Mouse (Mus musculus) intestine, embryonic 15.5 days (tissue): Measurements from ENCODE around the gene Tead4. TPM values are rescaled to one million over a fixed set of nuclear protein-coding genes. Genes with fewer than 3 reads are reported as not detected.
"Not testable (repeated sequence)": the region's sequence is repeated elsewhere in the genome, so short reads cannot be mapped to it uniquely, and the experiment has no call there.

Experiments
- ATAC-seq: fragments of 200-750 bp; cut with Nextera tagmentation; 2 replicates; pipeline ENCODE4 v1.8.0; 2017; ENCODE audit warnings: moderate TSS enrichment, moderate library complexity
- H3K27ac ChIP-seq: fragments of 300-500 bp; sonication (generic); 2 replicates; pipeline ENCODE4 v1.5.1; 2015; ENCODE audit warnings: mild to moderate bottlenecking, inconsistent platforms
- H3K27me3 ChIP-seq: fragments of 300-500 bp; sonication (generic); replicated peaks from 2 replicates; pipeline ENCODE4 v1.6.1; 2015; ENCODE audit warnings: inconsistent platforms
- H3K36me3 ChIP-seq: fragments of 300-500 bp; sonication (generic); 2 replicates; pipeline ENCODE4 v1.6.1; 2015; ENCODE audit warnings: inconsistent platforms
- H3K4me1 ChIP-seq: fragments of 300-500 bp; sonication (generic); replicated peaks from 2 replicates; pipeline ENCODE4 v1.6.1; 2015; ENCODE audit warnings: inconsistent platforms
- H3K4me2 ChIP-seq: fragments of 300-500 bp; sonication (generic); replicated peaks from 2 replicates; pipeline ENCODE4 v1.6.1; 2015; ENCODE audit warnings: mild to moderate bottlenecking, inconsistent platforms
- H3K4me3 ChIP-seq: fragments of 300-500 bp; sonication (generic); replicated peaks from 2 replicates; pipeline ENCODE4 v1.5.1; 2015; ENCODE audit warnings: inconsistent platforms
- H3K9ac ChIP-seq: fragments of 300-500 bp; sonication (generic); 2 replicates; pipeline ENCODE4 v1.6.1; 2015; ENCODE audit warnings: inconsistent platforms
- H3K9me3 ChIP-seq: fragments of 300-500 bp; sonication (generic); 2 replicates; pipeline ENCODE4 v1.6.1; 2016; ENCODE audit warnings: inconsistent platforms
- WGBS: fragments of 180-500 bp; shearing (Covaris S2); methylation state at CpG from one replicate; pipeline ENCODE4 v1.1.7; 2015; 5-methylcytosine and 5-hydroxymethylcytosine counted together
- polyA plus RNA-seq: library from polyadenylated mRNA; unstranded; fragments of >200 nt; fragmentation: Nextera tagmentation; extraction: Ambion mirVana; gene quantifications from 2 replicates; pipeline ENCODE4 v1.2.1, GENCODE M21; 2015

Gene Tead4
- polyA plus RNA-seq, 1 experiment from 2014 or later: 2.5 TPM

GRCm38 (mm10) chr6:128227438-128228017, 73.1 kb downstream of the Tead4 start:
- no peaks in the 10 kb centered on the region for H3K27me3 ChIP-seq
- no peaks in the 10 kb centered on the region for H3K4me1 ChIP-seq
- WGBS: 40% methylated on average over 8 of the region's 8 CpGs
- ATAC-seq: 0 out of 2 replicates have a peak, but pooled peaks have one; percentile 19
- no peak overlapping the region for H3K4me2 ChIP-seq
- H3K9ac ChIP-seq: no peak overlapping the region
- H3K27ac ChIP-seq: no peak overlapping the region
- H3K36me3 ChIP-seq: no peaks in the 10 kb centered on the region
- H3K4me3 ChIP-seq: no peak overlapping the region
- no peaks in the 10 kb centered on the region for H3K9me3 ChIP-seq

- Histone ChIP-seq H3K4me1 (no peaks in the 10 kb centered on the region), H3K4me3 (no peak overlapping the region), H3K9ac (no peak overlapping the region), H3K27me3 (no peaks in the 10 kb centered on the region), H3K27ac (no peak overlapping the region), H3K36me3 (no peaks in the 10 kb centered on the region), H3K4me2 (no peak overlapping the region), H3K9me3 (no peaks in the 10 kb centered on the region)
- no peak for ATAC-seq
- 90% methylated on average over 3 of the region's 3 CpGs for WGBS
These were observed 73.7 kb downstream of the Tead4 start for GRCm38 (mm10) chr6:128226941-128227340.

GRCm38 (mm10) chr6:128225846-128226176, 74.8 kb downstream of the Tead4 start:
- H3K36me3 ChIP-seq: no peaks in the 10 kb centered on the region
- no peaks in the 10 kb centered on the region for H3K9me3 ChIP-seq
- ATAC-seq: peak; percentile 18; the same call in 1 of the 2 replicates
- WGBS: 62% methylated on average over 1 of the region's 1 CpGs
- H3K4me2 ChIP-seq: no peak overlapping the region
- H3K27me3 ChIP-seq: no peaks in the 10 kb centered on the region
- H3K9ac ChIP-seq: no peak overlapping the region
- no peak overlapping the region for H3K4me3 ChIP-seq
- no peak overlapping the region for H3K27ac ChIP-seq
- no peaks in the 10 kb centered on the region for H3K4me1 ChIP-seq

GRCm38 (mm10) chr6:128225009-128225845, 75.4 kb downstream of the Tead4 start:
- H3K9me3 ChIP-seq: no peaks in the 10 kb centered on the region
- H3K4me3 ChIP-seq: no peak overlapping the region
- H3K27me3 ChIP-seq: no peaks in the 10 kb centered on the region
- ATAC-seq: peak; percentile 69
- no peak overlapping the region for H3K9ac ChIP-seq
- no peaks in the 10 kb centered on the region for H3K4me1 ChIP-seq
- H3K27ac ChIP-seq: no peak overlapping the region
- 59% methylated on average over 4 of the region's 4 CpGs for WGBS
- H3K36me3 ChIP-seq: no peaks in the 10 kb centered on the region
- no peak overlapping the region for H3K4me2 ChIP-seq

GRCm38 (mm10) chr6:128223159-128223558, 77.5 kb downstream of the Tead4 start:
- ATAC-seq: no peak
- H3K4me1 ChIP-seq: no peaks in the 10 kb centered on the region

GRCm38 (mm10) chr6:128215004-128215403, 85.6 kb downstream of the Tead4 start:
- not testable (repeated sequence) for ATAC-seq, H3K4me1 ChIP-seq, H3K4me3 ChIP-seq, H3K27ac ChIP-seq, H3K9ac ChIP-seq, H3K27me3 ChIP-seq, H3K4me2 ChIP-seq, H3K36me3 ChIP-seq, H3K9me3 ChIP-seq
- 95% methylated on average over 4 of the region's 4 CpGs for WGBS

More at GRCm38 (mm10) chr6:128223159-128223558, 77.5 kb downstream of the Tead4 start:
- no peak overlapping the region for H3K9ac ChIP-seq
- H3K9me3 ChIP-seq: no peaks in the 10 kb centered on the region
- H3K27me3 ChIP-seq: no peaks in the 10 kb centered on the region
- H3K27ac ChIP-seq: no peak overlapping the region
- H3K4me3 ChIP-seq: no peak overlapping the region
- H3K36me3 ChIP-seq: no peaks in the 10 kb centered on the region
- no peak overlapping the region for H3K4me2 ChIP-seq

- H3K27me3 ChIP-seq, H3K4me1 ChIP-seq, H3K9me3 ChIP-seq, H3K4me3 ChIP-seq, H3K4me2 ChIP-seq, H3K27ac ChIP-seq, H3K9ac ChIP-seq, ATAC-seq, H3K36me3 ChIP-seq: not testable (repeated sequence)
- 100% methylated on average over 1 of the region's 1 CpGs for WGBS
These were observed 91.4 kb downstream of the Tead4 start for GRCm38 (mm10) chr6:128209199-128209598.

GRCm38 (mm10) chr6:128208491-128209170, 92.0 kb downstream of the Tead4 start:
- 77% methylated on average over 8 of the region's 8 CpGs for WGBS
- H3K27me3 ChIP-seq: no peaks in the 10 kb centered on the region
- no peak; the same call in 1 of the 2 replicates for ATAC-seq
- H3K36me3 ChIP-seq: no peaks in the 10 kb centered on the region
- no peak overlapping the region for H3K9ac ChIP-seq
- H3K9me3 ChIP-seq: no peaks in the 10 kb centered on the region
- H3K4me3 ChIP-seq: no peak overlapping the region
- H3K4me2 ChIP-seq: no peak overlapping the region
- no peaks in the 10 kb centered on the region for H3K4me1 ChIP-seq
- H3K27ac ChIP-seq: no peak overlapping the region

GRCm38 (mm10) chr6:128203557-128203956, 97.1 kb downstream of the Tead4 start:
- Histone ChIP-seq H3K4me2 (no peak overlapping the region), H3K36me3 (no peaks in the 10 kb centered on the region), H3K9ac (no peak overlapping the region), H3K4me1 (peaks cover 4% of the 10 kb centered on the region), H3K4me3 (no peak overlapping the region), H3K9me3 (no peaks in the 10 kb centered on the region), H3K27me3 (no peaks in the 10 kb centered on the region), H3K27ac (no peak overlapping the region)
- no peak for ATAC-seq
- WGBS: 82% methylated on average over 1 of the region's 1 CpGs

- Histone ChIP-seq H3K27me3 (no peaks in the 10 kb centered on the region), H3K9ac (peak overlapping the region; percentile 46), H3K4me1 (peaks cover 4% of the 10 kb centered on the region), H3K4me2 (peak overlapping the region; percentile 98), H3K4me3 (peak overlapping the region; percentile 56), H3K36me3 (no peaks in the 10 kb centered on the region), H3K27ac (peak overlapping the region; percentile 52), H3K9me3 (no peaks in the 10 kb centered on the region)
- WGBS: under 1% methylated on average over 20 of the region's 20 CpGs
- ATAC-seq: peak; percentile 60
These were observed 99.6 kb downstream of the Tead4 start for GRCm38 (mm10) chr6:128200847-128201640.

GRCm38 (mm10) chr6:128200116-128200846, 100.3 kb downstream of the Tead4 start:
- peak overlapping the region; percentile 98 for H3K4me2 ChIP-seq
- no peaks in the 10 kb centered on the region for H3K36me3 ChIP-seq
- peak overlapping the region; percentile 52; the same call in 1 of the 2 replicates for H3K27ac ChIP-seq
- WGBS: under 1% methylated on average over 54 of the region's 54 CpGs
- peak; percentile 100 for ATAC-seq
- no peaks in the 10 kb centered on the region for H3K27me3 ChIP-seq
- H3K9ac ChIP-seq: peak overlapping the region; percentile 67
- peaks cover 4% of the 10 kb centered on the region for H3K4me1 ChIP-seq
- H3K4me3 ChIP-seq: peak overlapping the region; percentile 56
- no peaks in the 10 kb centered on the region for H3K9me3 ChIP-seq
